Mouse (Mus musculus) right cerebral cortex, postnatal 14 days (tissue): Measurements from ENCODE around the gene Arntl.

Source experiments
- DNase-seq: peaks from one replicate; pipeline ENCODE4 v3.0.0; 2022

Arntl gene

DNA sequence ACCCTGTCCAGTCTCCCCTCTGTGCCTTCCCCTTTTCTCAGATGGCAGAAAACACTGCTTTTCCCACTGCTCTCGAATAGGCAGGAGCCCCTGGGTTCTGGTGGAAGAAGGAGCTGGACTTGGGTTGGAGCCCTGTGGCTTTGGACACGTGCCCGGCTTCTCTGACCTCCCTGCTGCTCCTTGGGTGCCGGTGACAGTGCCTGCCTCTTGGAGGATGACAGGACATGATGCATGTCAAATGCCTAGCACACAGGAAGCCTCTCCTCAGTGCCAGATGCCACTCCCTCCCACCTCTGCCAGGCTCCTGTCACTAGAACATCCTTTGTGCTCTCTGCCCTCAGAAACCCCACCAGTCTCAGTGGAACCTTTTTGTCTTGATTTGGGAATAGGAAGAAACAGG, 3.2 kb downstream of the Arntl start:
- peak; percentile 18 for DNase-seq

DNA sequence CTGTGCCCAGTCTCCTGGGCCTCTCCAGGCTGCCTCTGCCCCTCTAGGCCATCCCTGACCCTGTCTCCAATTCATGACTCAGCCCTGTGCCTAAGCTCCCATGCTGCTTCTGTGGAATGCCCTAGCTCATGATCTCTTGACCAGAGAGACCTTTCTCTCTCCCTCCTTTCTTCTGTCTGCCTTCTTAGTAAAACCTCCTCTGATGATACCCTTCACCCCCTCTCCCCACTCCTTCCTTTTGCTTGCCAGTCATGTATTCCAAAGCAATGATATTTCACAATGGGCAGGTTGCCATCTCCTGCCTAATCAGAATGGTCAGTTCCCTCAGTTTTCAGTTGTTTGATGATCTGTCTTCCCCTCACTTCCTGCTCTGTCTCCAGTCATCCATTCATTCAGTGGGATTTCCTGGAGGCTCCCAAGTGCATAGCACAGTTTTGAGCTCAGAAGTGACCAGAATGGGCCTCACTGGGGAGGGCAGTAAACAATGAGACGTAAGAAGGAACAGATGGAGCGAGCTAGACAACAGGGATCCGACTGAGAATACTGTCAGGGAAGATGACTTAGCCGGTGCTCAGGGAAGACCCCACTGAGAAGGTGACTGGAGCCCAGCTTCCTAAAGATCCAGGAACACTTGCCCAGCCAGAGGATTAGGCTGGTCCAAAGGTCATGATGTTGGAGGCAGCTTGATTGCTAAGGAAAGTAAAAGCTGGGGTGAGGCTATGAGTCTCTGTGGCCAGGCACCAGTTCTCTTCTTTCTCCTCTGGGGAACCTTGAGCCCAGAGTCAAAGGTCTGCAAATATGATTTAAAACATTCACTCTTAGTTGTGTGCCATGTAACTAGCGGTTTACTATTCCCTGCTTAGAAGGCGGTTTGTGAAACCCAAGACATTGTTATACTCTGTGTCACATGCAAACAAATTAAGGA, 7.2 kb downstream of the Arntl start:
- DNase-seq, result no peak

DNA sequence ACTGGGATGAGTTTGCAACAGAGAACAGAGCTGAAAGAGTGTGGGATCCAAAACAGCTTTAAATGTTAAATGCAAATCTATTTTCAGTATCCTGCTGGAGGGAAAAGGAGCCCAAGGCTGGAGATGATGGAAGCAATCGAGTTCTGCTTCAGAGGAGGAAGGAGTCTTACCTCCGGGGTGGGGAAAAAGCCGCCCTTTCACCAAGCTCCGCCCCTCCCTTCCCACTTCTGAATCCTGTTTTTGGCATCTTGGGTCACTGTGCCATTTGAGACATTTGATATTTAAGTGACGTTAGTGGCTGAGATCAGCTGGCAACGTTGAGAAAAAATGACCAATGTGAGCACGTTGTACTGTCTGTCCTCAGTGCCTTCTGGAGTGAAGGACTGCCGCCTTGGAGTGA, 8.9 kb downstream of the Arntl start:
- peak; percentile 17 for DNase-seq

DNA sequence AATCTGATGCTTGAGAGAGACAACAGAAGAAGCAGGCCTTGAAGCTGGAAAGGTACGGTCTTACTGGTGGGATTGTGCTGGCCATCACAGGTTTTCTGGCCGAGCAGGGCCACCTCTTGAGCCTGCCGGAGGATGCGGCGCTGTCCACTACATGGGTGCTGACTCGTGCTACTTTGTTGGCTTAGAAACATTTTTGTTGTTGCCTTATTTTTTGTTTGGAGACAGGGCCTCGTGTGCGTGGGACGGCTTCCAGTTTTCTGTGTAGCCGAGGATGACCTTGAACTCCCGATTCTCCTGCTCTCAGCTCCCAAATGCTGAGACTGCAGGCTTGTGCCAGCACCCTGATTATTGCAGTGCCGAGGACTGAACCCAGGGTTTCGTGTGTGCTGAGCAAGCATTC, 12.2 kb downstream of the Arntl start:
- DNase-seq, result peak; percentile 5

DNA sequence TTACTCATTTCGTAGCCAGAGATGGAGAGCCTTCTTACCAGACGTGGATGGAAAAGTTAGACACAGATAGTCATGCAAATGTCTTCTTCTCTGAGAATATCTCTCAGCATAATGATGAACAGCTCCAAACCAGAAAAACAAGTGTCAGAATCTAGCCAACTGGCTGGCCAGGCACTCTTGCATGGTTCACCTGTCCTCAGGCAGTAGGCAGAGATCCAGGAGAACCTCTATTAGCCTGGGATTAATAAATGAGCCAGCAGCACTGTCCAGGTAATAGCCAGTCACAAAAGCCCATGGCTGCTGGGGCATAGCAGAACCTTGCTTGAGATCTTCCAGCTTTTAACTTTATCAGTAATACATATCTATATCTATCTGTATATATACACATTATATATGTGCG, 12.6 kb downstream of the Arntl start:
- peak; percentile 1 for DNase-seq

DNA sequence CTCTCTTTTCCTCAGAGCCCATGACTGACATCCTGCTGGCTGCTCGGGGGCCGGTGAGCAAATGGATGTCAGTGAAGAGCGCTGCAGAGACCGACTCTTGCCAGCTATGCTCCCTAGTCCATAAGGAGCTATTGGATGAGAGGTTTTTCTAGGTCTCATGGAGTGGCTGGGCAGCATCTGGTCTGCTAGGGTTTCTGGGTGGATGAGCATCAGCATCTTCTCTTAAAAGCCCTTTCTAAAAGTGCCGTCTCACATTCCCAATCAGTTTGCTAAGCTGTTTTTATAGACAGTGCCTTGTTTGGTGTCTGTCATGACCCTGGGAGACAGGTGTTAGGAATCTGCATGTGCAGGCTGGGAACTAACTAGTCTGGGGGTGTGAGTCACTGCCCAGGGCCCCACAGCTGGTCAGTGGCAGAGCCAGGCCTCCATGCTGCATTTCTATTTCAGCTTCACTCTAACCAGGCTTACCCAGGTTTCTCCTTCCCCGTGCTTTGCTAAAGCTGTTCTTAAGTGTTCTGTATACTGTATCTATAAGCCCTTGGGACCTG, 13.5 kb downstream of the Arntl start:
- peak; percentile 5 for DNase-seq

DNA sequence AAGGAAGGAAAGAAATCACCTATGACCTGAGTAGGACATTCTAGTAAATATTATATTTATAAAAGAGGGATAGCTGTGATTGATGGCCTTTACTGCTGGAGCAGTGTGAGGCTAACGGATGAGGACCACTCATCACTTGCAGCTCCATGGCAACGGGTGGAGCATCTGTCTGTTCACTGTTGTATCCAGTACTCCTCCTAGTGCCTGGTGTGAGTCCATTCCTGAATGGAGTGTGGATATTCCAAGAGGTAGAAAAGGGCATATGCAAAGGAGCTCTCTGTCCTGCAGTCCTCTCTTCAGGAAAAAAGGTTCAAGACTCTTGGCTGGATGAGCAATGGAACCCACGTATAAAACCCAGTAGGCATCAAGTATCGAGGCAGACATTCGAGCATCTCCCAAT, 15.6 kb downstream of the Arntl start:
- no peak for DNase-seq

DNA sequence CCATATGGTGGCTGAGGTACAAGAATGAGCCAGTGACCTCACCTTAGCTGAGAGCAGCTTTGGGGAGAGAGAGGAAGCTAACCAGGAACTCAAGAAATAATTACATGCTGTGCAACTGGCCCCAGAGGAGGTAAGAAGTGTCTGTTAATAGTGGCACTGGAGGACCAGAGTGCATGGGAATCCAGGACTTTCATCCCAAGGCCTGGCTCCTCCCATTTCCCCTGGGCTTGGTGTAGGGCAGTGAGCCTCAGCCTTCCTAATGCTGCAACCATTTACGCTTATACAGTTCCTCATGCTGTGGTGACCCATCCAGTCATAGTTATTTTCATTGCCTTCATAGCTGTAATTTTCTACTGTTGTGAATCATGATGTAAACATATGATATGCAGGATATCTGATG, 17.4 kb downstream of the Arntl start:
- DNase-seq, result no peak

DNA sequence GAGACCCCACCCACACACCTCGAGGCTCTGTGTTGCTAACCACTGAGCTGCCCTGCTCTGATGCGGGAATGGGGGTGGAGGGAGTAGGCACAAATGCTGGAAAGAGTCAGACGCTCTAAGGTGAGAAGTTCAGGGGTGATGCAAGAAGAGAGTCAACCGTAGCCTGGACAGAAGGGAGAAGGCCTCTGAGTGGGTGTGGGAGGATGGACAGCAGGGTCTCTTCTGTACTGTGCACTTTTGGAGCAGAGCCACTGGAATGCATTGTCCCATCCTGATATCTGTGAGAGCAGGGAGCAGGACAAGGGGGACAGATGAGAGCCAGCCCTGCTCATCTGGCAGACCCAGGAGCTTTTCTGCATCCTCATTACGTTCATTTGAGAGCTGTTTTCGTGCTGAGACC, 21.2 kb downstream of the Arntl start:
- no peak for DNase-seq

DNA sequence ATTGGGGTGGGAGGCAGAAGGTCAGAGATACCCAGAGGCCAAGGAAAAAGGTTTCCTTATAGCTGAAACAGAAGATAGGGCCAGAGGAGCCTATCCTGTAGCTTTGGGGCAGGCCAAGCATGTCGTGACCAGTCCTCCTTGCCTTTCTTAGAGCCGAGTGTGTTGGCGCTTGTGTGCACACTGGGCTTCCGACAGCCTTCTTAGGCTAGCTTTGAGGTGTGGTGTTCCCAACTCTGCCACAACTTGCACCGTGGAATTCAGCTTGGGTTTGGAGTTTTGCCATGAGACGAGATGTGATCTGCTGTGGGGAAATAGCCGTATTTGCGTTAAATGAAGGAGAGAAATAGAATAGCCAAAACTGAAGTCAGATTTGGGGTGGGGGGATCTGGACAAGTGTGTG, 28.9 kb downstream of the Arntl start:
- DNase-seq, result no peak

DNA sequence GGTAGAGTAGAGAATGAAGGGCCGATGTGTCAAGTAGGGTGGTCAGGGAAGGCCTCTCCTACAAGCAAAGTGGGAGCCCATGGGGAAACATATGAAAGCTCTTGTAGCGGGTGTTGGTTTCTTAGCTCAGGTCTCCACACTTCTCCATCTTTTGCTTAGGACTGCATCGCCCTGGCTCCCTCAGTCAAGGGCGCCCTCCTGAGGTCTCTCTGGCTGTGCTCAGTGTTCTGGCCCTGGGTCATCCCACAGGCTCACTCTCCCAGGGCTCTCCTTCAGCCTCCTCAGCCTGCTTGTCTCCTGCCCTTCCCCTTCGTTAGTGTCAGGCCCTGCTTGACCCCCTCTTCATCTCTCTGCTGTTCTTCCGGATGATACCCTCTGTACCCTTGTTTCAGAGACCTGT, 31.1 kb downstream of the Arntl start:
- no peak for DNase-seq

DNA sequence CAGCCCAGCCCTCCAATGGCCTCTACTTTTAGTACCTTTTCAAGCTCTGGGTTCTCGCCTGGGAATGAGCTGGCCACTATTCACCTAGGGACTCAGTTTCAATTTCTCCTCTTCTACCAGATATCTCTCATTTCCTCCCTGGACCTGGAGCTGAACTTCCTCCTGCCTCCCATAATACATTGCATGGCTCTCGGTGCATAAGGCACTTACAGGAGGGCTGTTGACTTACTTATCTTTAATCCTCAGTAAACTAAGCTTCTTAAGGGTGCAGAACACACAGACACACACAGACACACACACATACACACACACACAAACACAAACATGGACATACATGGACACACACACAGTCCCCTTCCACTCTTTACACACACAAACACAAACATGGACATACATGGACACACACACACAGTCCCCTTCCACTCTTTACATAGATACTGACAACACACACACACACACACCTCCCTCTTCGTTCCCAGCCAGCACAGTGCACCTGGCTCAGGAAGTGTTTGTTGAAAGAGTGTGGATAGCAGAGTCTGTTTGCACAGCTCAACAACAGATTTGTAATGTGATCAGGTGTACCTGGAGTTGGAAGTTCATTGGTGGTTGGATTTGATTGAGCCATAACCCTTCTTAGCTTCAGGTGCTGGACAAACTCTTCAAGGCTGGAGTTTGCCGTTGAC, 32.3 kb downstream of the Arntl start:
- DNase-seq, result no peak

DNA sequence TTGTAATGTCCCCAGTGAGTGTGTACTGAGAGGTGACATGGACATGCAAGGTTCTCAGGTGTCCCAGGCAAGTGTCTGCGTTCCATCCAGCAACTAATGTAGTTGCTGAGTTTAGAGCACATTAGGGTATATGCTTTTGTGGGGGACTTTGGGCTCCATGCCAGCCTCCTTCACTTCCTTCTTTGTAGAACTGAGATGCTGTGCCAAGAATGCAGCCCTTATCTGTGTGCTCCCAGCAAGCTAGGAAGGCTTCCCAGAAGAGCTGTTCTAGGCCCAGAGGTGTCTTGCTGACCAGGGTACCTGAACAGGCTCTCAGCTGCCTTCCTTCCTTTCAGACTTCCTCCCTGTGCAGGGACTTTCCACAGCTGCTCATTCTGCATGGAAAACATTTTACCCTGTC, 33.2 kb downstream of the Arntl start:
- DNase-seq, result peak; percentile 53

DNA sequence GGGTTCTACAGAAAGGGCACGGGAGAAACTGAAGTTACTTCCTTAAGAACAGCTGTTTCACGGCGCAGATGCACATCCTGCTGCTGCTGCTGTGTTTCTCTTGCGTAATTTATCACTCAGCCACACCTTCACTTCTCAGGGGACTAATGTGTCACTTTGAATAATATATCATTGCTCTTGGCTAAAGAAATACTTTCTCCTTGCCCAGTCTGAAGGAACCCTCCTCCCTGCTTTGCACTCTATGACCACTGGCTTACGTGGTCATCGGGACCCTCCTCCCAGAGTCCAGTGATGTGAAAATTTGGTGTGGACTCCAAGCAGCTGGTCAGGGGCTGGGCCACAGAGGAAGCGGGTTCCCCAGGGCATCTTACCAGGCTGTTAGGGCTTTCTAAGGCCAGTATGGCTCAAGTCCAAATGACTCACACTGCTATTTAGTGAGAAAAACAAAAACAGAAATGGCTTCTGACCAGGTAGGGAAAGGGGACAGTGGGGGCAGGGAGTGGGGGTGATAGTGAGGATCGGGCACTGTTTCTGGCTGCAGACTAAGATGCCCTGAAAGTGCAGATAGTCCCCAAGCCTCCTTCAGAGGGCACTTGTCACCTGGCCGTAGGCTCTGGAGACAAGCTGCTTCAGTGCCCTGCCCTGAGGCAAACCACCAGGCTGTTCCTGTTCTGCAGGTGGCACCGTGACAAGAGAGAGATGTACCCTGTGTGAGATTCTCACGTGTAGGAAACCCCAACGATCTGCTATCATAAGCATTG, 34.8 kb downstream of the Arntl start:
- no peak for DNase-seq

DNA sequence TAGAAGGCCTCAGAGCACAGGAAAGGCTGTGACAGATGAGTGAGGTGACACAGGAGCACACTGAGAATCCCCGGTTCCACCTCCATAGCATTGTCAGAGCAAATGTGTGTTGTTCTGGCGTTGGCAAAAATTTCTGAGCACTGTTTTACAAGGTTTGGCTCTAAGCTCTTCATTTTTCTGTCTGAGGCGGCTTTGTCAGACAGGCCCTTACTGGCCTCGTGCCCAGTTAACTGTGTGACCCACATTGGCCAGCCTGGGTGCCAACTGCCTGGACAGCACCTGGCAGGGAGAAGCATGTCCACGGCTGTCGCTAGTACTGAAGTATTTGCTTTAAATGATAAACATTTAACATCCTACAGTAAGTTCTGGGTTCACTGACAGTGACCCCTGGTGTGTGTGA, 35.4 kb downstream of the Arntl start:
- peak; percentile 51 for DNase-seq

DNA sequence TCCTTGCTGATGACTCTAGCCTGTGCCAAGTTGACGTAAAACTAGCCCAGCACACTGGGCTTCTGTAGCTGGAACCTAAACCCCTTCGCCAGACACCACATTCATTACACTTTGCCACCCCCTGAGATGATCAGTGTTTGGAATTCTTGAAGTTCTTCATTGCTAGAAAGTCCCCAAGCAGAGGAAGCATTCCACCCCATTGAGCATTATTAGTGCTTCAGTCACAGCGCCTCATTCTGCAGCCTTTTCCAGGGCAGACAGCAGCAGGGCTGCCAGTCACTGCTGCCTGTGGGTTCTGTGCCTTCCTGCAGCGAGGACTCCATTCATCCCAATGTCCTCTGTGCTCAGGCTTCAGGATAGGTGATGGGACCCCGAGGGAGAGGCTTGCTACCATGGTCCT, 37.9 kb downstream of the Arntl start:
- DNase-seq, result no peak

DNA sequence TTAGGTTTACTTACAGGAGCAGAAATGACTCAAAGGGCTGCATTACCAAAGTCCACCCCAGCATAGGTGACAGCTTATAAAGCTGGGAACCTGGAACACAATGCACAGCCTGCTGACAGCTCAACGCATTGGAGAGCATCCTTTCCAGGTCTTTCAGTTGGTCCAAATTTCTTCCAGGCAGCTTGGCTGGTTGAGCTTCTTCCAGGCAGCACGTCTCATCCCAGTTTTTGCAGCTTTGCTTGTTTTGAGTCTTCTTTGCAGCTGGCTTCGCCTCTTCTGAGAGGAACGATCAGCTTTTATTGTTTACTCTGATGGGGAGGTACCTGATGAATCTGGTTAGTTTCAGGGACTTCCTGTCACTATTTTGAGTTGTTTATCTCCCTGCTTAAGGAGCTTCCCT, 39.2 kb downstream of the Arntl start:
- DNase-seq, result no peak

DNA sequence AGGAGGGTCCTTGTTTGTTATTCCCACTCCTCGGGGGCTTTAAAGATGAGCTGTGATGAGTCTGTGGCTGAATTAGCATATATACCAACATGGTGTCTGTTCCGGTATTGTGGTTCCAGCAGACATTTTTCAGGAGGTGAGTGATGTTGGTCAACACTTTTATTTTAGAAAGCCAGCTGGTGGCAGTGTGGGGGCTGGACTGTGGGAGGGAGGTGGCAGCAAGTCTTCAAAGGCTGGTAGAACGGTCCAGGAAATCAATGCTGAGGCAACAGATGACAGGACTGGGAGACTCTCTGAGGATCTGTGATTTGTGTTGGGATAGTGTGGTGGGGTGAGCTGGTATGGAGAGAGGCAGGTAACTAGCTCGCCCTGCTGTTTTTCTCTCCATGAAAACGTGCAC, 39.9 kb downstream of the Arntl start:
- DNase-seq, result no peak

DNA sequence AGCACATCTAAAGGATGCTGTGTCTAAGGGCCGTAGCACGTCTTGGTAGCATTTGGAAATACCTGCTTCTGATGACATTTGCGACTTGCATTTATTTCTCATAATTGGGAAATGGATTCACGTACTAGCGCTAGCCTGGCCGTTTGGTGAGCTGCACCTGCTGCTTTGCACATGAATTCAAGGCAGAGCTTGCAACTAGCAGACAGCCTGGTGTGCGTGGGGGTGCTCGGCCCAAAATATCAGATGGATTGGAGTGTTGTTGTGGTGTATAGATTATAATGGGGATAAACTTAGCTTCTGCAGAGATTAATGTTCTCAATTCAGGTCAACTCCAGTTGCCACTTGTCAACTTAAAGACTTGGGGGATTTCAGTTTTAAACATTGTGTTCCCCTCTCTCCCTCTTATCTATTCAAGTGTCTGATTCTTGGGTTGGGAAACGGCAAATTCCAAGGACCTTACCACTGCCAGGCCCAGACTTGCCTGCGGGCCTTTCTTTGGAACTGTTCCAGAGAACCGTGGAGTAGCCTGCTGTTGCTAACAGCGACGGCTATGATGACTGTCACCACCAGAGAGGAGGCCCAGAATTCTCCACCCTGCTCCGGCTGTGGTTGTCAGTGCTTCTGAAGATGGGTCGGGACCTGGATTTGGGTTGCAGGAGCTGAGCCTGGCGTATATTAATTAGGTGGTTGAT, 42.0 kb downstream of the Arntl start:
- peak; percentile 61 for DNase-seq

DNA sequence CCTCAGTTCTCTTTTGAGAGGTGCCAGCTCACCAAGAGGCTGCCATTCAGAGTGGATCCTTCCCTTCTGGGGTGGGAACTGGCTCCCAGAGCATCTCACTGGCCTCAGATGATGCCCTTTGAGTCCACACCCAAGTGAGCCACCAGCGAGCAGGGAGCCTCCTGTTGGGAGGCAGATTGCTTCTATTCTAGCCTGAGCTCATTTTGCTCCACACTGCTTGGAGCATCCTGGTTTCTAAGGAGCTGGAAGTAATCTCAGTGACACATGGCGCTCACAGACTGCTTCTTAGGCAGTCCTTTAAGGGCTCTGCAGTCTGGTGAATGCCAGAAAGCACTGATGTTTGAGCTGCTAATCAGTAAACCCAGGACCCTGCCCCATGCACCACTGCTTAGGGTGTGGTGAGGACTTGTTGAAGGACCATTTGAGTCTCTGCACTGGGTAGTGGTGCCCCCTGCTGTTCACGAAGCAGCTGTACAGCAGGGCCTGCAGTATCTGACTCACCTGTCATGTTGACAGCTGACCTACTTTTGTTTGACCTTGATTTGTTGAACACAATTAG, 43.2 kb downstream of the Arntl start:
- DNase-seq, result peak; percentile 58

DNA sequence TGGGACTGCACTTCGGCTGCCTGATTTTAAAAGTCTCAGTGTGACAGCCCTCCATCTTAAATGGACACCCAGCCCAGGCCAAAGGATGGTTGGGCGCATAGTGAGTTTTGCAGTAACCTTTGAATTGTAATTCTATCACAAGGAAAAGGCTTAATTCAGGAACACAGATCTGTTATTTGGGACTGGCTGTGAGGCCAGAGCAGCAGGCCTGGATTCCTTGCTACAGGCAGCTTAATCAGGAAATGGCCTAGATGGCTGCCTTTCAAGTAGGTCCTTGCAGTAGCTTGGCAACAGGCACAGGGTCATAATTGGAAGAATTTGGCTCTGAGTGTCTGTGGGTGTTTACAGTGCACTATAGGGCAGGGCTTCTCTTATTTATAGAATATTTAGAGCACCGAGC, 43.7 kb downstream of the Arntl start:
- DNase-seq, result no peak

DNA sequence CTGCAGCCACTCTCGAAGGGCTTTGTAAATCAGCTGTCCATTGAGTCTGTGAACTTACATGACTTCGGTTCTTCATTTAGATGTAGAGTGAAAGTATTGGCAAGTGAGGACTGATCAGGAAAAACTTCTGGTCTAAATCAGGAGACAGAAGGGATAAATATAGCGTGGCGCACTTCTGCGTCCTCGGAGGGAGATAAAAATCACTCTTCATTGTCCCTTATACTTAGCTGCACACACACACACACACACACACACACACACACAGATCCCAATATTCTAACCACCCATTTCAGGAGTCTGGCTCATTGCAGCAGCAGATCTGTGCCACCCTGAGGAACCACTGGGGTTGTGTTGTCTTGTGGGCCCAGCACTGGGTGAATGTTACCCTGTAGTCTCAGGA, 44.3 kb downstream of the Arntl start:
- DNase-seq, result no peak
